Mouse (Mus musculus): ENCODE data around the gene Tmem167b. TPM values are rescaled to one million over a fixed set of nuclear protein-coding genes. Genes with fewer than 3 reads are reported as not detected.
"Not testable (repeated sequence)": the region's sequence is repeated elsewhere in the genome, so short reads cannot be mapped to it uniquely, and the experiment has no call there.

The Tmem167b gene
- polyA plus RNA-seq, 1 experiment from 2014 or later, result 47.3 TPM

GRCm38 (mm10) chr3:108571443-108572294 lies 9.4 kb upstream of the Tmem167b start, which contains the start of gene Taf13:
Gene Taf13, plus strand, starts transcription at chr3:108571698.
- peak within 1 kb of the TSS; percentile 57 for H3K4me3 ChIP-seq (replicated peaks; ENCODE audit: low read length)
- under 1% methylated on average over 42 of the region's 42 CpGs for WGBS
- peak within 1 kb of the TSS; percentile 16 for H3K27ac ChIP-seq (ENCODE audit: low read length)
- H3K9me3 ChIP-seq (replicated peaks; ENCODE audit: control insufficient read depth, low read length), result no peaks in the 10 kb centered on the region
- peak within 1 kb of the TSS; percentile 60 for H3K4me2 ChIP-seq (ENCODE audit: low read depth, low read length)
- H3K36me3 ChIP-seq (ENCODE audit: control insufficient read depth, insufficient read depth, low read length), result no peaks in the 10 kb centered on the region
- H3K27me3 ChIP-seq (ENCODE audit: control insufficient read depth, insufficient read depth, low read length), result no peaks in the 10 kb centered on the region
- H3K4me1 ChIP-seq (ENCODE audit: control insufficient read depth, insufficient read depth, low read length), result peaks cover 9% of the 10 kb centered on the region; the same call in 1 of the 2 replicates
- ATAC-seq (ENCODE audit: insufficient read depth, low FRiP score), result peak; percentile 98
- peak within 1 kb of the TSS; percentile 76 for H3K9ac ChIP-seq (ENCODE audit: low read length)

- Histone ChIP-seq H3K27me3 (ENCODE audit: control insufficient read depth, insufficient read depth, low read length) (no peaks in the 10 kb centered on the region), H3K9me3 (replicated peaks; ENCODE audit: control insufficient read depth, low read length) (no peaks in the 10 kb centered on the region), H3K27ac (ENCODE audit: low read length) (no peak overlapping the region), H3K4me3 (replicated peaks; ENCODE audit: low read length) (no peak overlapping the region), H3K4me1 (ENCODE audit: control insufficient read depth, insufficient read depth, low read length) (peaks cover 9% of the 10 kb centered on the region; the same call in 1 of the 2 replicates), H3K36me3 (ENCODE audit: control insufficient read depth, insufficient read depth, low read length) (no peaks in the 10 kb centered on the region), H3K4me2 (ENCODE audit: low read depth, low read length) (peak overlapping the region; percentile 60), H3K9ac (ENCODE audit: low read length) (no peak overlapping the region)
- WGBS, result 86% methylated on average over 14 of the region's 14 CpGs
- ATAC-seq (ENCODE audit: insufficient read depth, low FRiP score), result no peak
These were observed 8.5 kb upstream of the Tmem167b start for GRCm38 (mm10) chr3:108570813-108571212.

- not testable (repeated sequence) for H3K9ac ChIP-seq (ENCODE audit: low read length); H3K36me3 ChIP-seq (ENCODE audit: control insufficient read depth, insufficient read depth, low read length); H3K9me3 ChIP-seq (replicated peaks; ENCODE audit: control insufficient read depth, low read length); H3K4me2 ChIP-seq (ENCODE audit: low read depth, low read length); ATAC-seq (ENCODE audit: insufficient read depth, low FRiP score); H3K27ac ChIP-seq (ENCODE audit: low read length); H3K4me3 ChIP-seq (replicated peaks; ENCODE audit: low read length); H3K27me3 ChIP-seq (ENCODE audit: control insufficient read depth, insufficient read depth, low read length); H3K4me1 ChIP-seq (ENCODE audit: control insufficient read depth, insufficient read depth, low read length)
- WGBS, result 53% methylated on average over 2 of the region's 3 CpGs
These were observed 7.4 kb upstream of the Tmem167b start for GRCm38 (mm10) chr3:108569636-108570035.

- ATAC-seq (ENCODE audit: insufficient read depth, low FRiP score), result no peak
- no peak overlapping the region for H3K9ac ChIP-seq (ENCODE audit: low read length)
- H3K27ac ChIP-seq (ENCODE audit: low read length), result no peak overlapping the region
- H3K27me3 ChIP-seq (ENCODE audit: control insufficient read depth, insufficient read depth, low read length), result no peaks in the 10 kb centered on the region
- no peaks in the 10 kb centered on the region for H3K9me3 ChIP-seq (replicated peaks; ENCODE audit: control insufficient read depth, low read length)
- WGBS, result 49% methylated on average over 15 of the region's 15 CpGs
- no peak overlapping the region for H3K4me3 ChIP-seq (replicated peaks; ENCODE audit: low read length)
- H3K36me3 ChIP-seq (ENCODE audit: control insufficient read depth, insufficient read depth, low read length), result no peaks in the 10 kb centered on the region
- no peak overlapping the region for H3K4me2 ChIP-seq (ENCODE audit: low read depth, low read length)
- H3K4me1 ChIP-seq (ENCODE audit: control insufficient read depth, insufficient read depth, low read length), result peaks cover 6% of the 10 kb centered on the region; the same call in 1 of the 2 replicates
These were observed 6.0 kb upstream of the Tmem167b start for GRCm38 (mm10) chr3:108567990-108568877.

GRCm38 (mm10) chr3:108563309-108563708 lies 1.0 kb upstream of the Tmem167b start:
- Histone ChIP-seq H3K4me3 (replicated peaks; ENCODE audit: low read length) (peak overlapping the region; percentile 85), H3K9ac (ENCODE audit: low read length) (peak overlapping the region; percentile 90), H3K4me2 (ENCODE audit: low read depth, low read length) (peak overlapping the region; percentile 73), H3K4me1 (ENCODE audit: control insufficient read depth, insufficient read depth, low read length) (no peaks in the 10 kb centered on the region), H3K9me3 (replicated peaks; ENCODE audit: control insufficient read depth, low read length) (no peaks in the 10 kb centered on the region), H3K27ac (ENCODE audit: low read length) (peak overlapping the region; percentile 96), H3K36me3 (ENCODE audit: control insufficient read depth, insufficient read depth, low read length) (peaks cover 8% of the 10 kb centered on the region), H3K27me3 (ENCODE audit: control insufficient read depth, insufficient read depth, low read length) (no peaks in the 10 kb centered on the region)
- whole genome bisulfite sequencing, result 4% methylated on average over 4 of the region's 4 CpGs
- ATAC-seq (ENCODE audit: insufficient read depth, low FRiP score), result no peak

- H3K4me2 ChIP-seq (ENCODE audit: low read depth, low read length), result peak overlapping the region; percentile 73
- 4% methylated on average over 15 of the region's 15 CpGs for WGBS
- H3K27ac ChIP-seq (ENCODE audit: low read length), result peak overlapping the region; percentile 96
- peaks cover 12% of the 10 kb centered on the region for H3K36me3 ChIP-seq (ENCODE audit: control insufficient read depth, insufficient read depth, low read length)
- H3K4me1 ChIP-seq (ENCODE audit: control insufficient read depth, insufficient read depth, low read length), result no peaks in the 10 kb centered on the region
- ATAC-seq (ENCODE audit: insufficient read depth, low FRiP score), result peak; percentile 66
- H3K4me3 ChIP-seq (replicated peaks; ENCODE audit: low read length), result peak overlapping the region; percentile 85
- H3K9me3 ChIP-seq (replicated peaks; ENCODE audit: control insufficient read depth, low read length), result no peaks in the 10 kb centered on the region
- H3K9ac ChIP-seq (ENCODE audit: low read length), result peak overlapping the region; percentile 90
- H3K27me3 ChIP-seq (ENCODE audit: control insufficient read depth, insufficient read depth, low read length), result no peaks in the 10 kb centered on the region
These were observed 558 bp upstream of the Tmem167b start for GRCm38 (mm10) chr3:108562777-108563271.

- peaks cover 7% of the 10 kb centered on the region; the same call in 1 of the 2 replicates for H3K4me1 ChIP-seq (ENCODE audit: control insufficient read depth, insufficient read depth, low read length)
- ATAC-seq (ENCODE audit: insufficient read depth, low FRiP score), result no peak
These were observed 4.4 kb downstream of the Tmem167b start for GRCm38 (mm10) chr3:108557888-108558287.

GRCm38 (mm10) chr3:108554587-108555312 lies 7.5 kb downstream of the Tmem167b start:
- H3K36me3 ChIP-seq (ENCODE audit: control insufficient read depth, insufficient read depth, low read length), result peaks cover 14% of the 10 kb centered on the region
- H3K4me3 ChIP-seq (replicated peaks; ENCODE audit: low read length), result peak overlapping the region; percentile 75
- H3K9ac ChIP-seq (ENCODE audit: low read length), result peak overlapping the region; percentile 96
- 17% methylated on average over 21 of the region's 22 CpGs for WGBS
- peak; percentile 97 for ATAC-seq (ENCODE audit: insufficient read depth, low FRiP score)
- H3K4me1 ChIP-seq (ENCODE audit: control insufficient read depth, insufficient read depth, low read length), result peaks cover 7% of the 10 kb centered on the region; the same call in 1 of the 2 replicates
- no peaks in the 10 kb centered on the region for H3K27me3 ChIP-seq (ENCODE audit: control insufficient read depth, insufficient read depth, low read length)
- H3K9me3 ChIP-seq (replicated peaks; ENCODE audit: control insufficient read depth, low read length), result no peaks in the 10 kb centered on the region
- peak overlapping the region; percentile 65 for H3K4me2 ChIP-seq (ENCODE audit: low read depth, low read length)
- peak overlapping the region; percentile 80 for H3K27ac ChIP-seq (ENCODE audit: low read length)

More at GRCm38 (mm10) chr3:108557888-108558287, 4.4 kb downstream of the Tmem167b start:
- H3K4me2 ChIP-seq (ENCODE audit: low read depth, low read length), result no peak overlapping the region
- no peak overlapping the region for H3K27ac ChIP-seq (ENCODE audit: low read length)
- H3K9ac ChIP-seq (ENCODE audit: low read length), result no peak overlapping the region
- peaks cover 14% of the 10 kb centered on the region for H3K36me3 ChIP-seq (ENCODE audit: control insufficient read depth, insufficient read depth, low read length)
- H3K9me3 ChIP-seq (replicated peaks; ENCODE audit: control insufficient read depth, low read length), result no peaks in the 10 kb centered on the region
- no peaks in the 10 kb centered on the region for H3K27me3 ChIP-seq (ENCODE audit: control insufficient read depth, insufficient read depth, low read length)
- WGBS, result 94% methylated on average over 4 of the region's 4 CpGs
- H3K4me3 ChIP-seq (replicated peaks; ENCODE audit: low read length), result no peak overlapping the region

Measured in stomach, embryonic 16.5 days (tissue).